Mouse (Mus musculus): ENCODE results near the gene Morc2a. TPM values are rescaled to one million over a fixed set of nuclear protein-coding genes. Genes with fewer than 3 reads are reported as not detected.

The Morc2a gene
- polyA plus RNA-seq, 1 experiment, result 22.9 TPM

DNA sequence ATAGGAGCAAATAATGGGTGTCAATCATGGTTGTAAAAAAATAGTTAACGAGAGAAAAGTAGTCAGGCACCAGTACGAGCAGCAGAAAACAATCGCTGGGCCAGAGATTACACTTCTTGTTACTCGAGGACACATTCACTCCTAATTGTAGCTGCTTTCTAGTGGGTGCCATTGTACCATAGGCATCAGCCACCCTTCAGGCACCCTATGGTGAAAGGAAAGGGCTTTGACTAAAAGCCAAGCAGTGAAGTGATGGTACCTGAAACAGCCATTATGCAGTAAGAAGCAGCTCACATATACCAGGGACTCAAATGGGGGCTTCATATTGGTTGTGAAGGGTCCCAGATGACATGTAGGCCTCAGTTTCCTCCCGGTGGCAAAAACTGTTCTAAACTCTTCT lies 1.3 kb upstream of the Morc2a start:
- 90% methylated on average over 5 of the region's 5 CpGs for WGBS
- H3K27me3 ChIP-seq (ENCODE audit: control insufficient read depth, insufficient read depth, low read length), result no peaks in the 10 kb centered on the region
- peak overlapping the region; percentile 70 for H3K4me3 ChIP-seq (replicated peaks; ENCODE audit: insufficient read depth, low read depth, low read length)
- TF ChIP-seq POLR2A (IDR thresholded peaks at IDR 0.05; ENCODE audit: borderline replicate concordance, insufficient read depth, low read length) (no peak), CTCF (IDR thresholded peaks at IDR 0.05; ENCODE audit: borderline replicate concordance, insufficient read depth, low read depth, low read length) (no peak)
- DNase-seq, result peak; percentile 10 to 14
- no peaks in the 10 kb centered on the region for H3K4me1 ChIP-seq (ENCODE audit: control insufficient read depth, insufficient read depth, low read length)
- no peak overlapping the region for H3K27ac ChIP-seq (ENCODE audit: insufficient read depth, low read length)

DNA sequence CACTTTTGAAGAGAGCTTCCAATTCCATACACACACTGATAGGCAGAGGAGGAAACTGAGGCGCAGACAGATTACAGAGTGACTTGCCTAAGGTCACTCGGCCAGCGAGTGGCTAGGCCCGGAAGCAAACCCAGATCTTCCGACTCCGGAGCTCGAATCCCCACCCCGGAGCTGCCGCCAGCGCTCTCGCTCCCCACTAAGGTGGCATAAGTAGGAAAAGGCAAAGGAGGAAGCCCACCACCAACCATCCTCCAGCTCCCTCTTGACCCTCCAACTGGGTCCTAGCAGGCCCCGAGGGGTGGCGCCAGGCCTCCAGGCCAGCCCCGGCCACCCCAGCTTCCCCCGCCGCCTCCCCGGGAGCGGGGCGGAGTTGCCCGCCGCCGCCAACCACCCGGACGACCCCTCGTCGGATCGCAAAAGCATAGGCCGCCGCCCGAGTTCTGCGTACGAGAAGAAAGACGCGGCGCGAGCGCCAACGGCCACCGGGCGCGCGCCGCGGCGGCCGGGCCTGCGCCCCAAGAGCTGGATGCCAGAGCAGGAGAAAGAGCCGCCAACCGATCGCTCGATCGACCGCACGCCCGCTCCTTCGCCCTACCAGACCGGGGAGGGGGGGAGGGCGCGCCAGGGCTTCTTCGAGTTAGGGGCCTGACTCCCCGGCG lies 557 bp upstream of the Morc2a start:
- no peak for DNase-seq
- Histone ChIP-seq H3K27ac (ENCODE audit: insufficient read depth, low read length) (peak overlapping the region; percentile 51), H3K4me1 (ENCODE audit: control insufficient read depth, insufficient read depth, low read length) (no peaks in the 10 kb centered on the region), H3K27me3 (ENCODE audit: control insufficient read depth, insufficient read depth, low read length) (no peaks in the 10 kb centered on the region), H3K4me3 (replicated peaks; ENCODE audit: insufficient read depth, low read depth, low read length) (peak overlapping the region; percentile 70)
- under 1% methylated on average over 58 of the region's 62 CpGs for WGBS
- TF ChIP-seq CTCF (IDR thresholded peaks at IDR 0.05; ENCODE audit: borderline replicate concordance, insufficient read depth, low read depth, low read length), result no peak
- TF ChIP-seq POLR2A (IDR thresholded peaks at IDR 0.05; ENCODE audit: borderline replicate concordance, insufficient read depth, low read length), result no peak

DNA sequence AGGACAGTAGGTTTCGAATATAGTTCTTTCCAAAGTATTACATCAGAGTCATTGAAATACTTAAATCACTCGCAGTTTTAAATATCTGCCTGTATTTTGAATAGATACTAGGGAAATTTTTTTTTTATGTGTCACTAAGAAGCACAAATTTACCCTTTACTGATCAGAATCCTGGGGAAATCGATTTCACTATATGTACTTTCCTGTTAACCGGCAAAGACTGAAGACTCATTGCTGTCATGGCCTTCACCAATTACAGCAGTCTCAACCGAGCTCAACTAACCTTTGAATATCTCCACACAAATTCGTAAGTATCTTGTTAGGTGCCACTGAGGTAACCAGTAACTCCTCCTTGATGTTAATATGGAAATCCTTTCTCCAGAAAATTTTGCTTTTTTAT lies 1.1 kb downstream of the Morc2a start:
- no peaks in the 10 kb centered on the region for H3K27me3 ChIP-seq (ENCODE audit: control insufficient read depth, insufficient read depth, low read length)
- H3K27ac ChIP-seq (ENCODE audit: insufficient read depth, low read length), result no peak overlapping the region
- over 99% methylated on average over 6 of the region's 6 CpGs for WGBS
- DNase-seq, result no peak
- no peaks in the 10 kb centered on the region for H3K4me1 ChIP-seq (ENCODE audit: control insufficient read depth, insufficient read depth, low read length)
- H3K4me3 ChIP-seq (replicated peaks; ENCODE audit: insufficient read depth, low read depth, low read length), result no peak overlapping the region
- no peak for TF ChIP-seq POLR2A (IDR thresholded peaks at IDR 0.05; ENCODE audit: borderline replicate concordance, insufficient read depth, low read length)
- no peak for TF ChIP-seq CTCF (IDR thresholded peaks at IDR 0.05; ENCODE audit: borderline replicate concordance, insufficient read depth, low read depth, low read length)

DNA sequence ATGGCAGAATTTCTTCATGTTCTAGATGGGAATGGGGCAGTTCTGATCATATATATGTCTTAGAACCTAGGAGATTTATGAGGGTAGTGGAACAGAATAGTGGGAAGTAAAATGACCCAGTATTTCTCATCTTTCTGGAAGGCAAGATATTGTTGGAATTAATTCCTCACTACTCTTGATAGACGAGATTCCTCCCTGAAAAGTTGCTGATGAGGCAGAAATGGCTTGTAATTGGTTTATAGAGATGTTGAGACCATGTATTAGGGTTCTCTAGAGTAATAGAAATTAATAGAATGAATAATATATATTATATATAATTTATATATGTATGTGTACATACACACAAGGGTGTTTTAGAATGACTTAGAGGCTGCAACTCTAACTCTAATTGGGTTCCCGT lies 13.0 kb downstream of the Morc2a start:
- 95% methylated on average over 2 of the region's 2 CpGs for WGBS
- H3K27me3 ChIP-seq (ENCODE audit: control insufficient read depth, insufficient read depth, low read length), result no peaks in the 10 kb centered on the region
- TF ChIP-seq CTCF (IDR thresholded peaks at IDR 0.05; ENCODE audit: borderline replicate concordance, insufficient read depth, low read depth, low read length), result no peak
- no peak for TF ChIP-seq POLR2A (IDR thresholded peaks at IDR 0.05; ENCODE audit: borderline replicate concordance, insufficient read depth, low read length)

DNA sequence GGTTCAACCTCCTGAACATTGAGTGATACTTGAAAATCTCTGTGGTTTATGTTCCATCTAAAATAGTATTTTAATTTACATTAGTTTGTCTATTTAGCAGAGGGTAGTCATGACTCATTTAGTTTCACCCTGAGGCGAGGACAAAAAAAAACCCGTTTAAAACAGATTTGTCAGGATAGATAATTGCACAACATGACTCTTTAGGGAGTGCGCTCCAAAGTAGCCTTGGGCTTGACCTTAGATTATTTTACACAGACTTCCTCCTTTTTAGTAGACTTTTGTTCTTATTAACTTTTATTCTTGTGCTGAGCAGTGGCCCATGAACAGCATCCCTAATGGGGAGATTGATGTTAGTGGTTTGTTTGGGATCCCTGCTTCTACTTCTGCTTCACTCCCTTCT lies 18.5 kb downstream of the Morc2a start:
- 91% methylated on average over 3 of the region's 3 CpGs for WGBS
- H3K4me3 ChIP-seq (replicated peaks; ENCODE audit: insufficient read depth, low read depth, low read length), result no peak overlapping the region
- TF ChIP-seq CTCF (IDR thresholded peaks at IDR 0.05; ENCODE audit: borderline replicate concordance, insufficient read depth, low read depth, low read length) (no peak), POLR2A (IDR thresholded peaks at IDR 0.05; ENCODE audit: borderline replicate concordance, insufficient read depth, low read length) (no peak)

More for the DNA sequence above, 13.0 kb downstream of the Morc2a start:
- H3K4me1 ChIP-seq (ENCODE audit: control insufficient read depth, insufficient read depth, low read length), result no peaks in the 10 kb centered on the region
- no peak for DNase-seq
- H3K4me3 ChIP-seq (replicated peaks; ENCODE audit: insufficient read depth, low read depth, low read length), result no peak overlapping the region
- no peak overlapping the region for H3K27ac ChIP-seq (ENCODE audit: insufficient read depth, low read length)

DNA sequence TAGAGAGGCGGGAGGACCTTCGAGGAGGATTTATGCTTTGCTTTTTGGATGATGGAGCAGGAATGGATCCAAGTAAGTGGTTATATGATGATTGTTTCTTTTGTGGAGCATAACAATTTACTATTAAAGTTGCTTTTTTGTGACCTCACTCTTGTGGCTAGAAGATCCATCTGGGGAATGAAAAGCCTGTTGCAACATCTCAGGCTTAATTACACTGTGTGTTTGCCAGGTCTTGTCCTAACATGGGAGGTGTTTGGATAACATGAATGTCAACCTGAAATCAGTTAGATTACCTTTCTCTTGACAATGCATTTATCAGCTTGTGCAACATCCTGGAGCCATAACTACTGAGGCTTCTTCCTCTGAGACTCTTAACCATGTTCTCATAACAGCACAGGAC lies 19.8 kb downstream of the Morc2a start:
- TF ChIP-seq POLR2A (IDR thresholded peaks at IDR 0.05; ENCODE audit: borderline replicate concordance, insufficient read depth, low read length) (no peak), CTCF (IDR thresholded peaks at IDR 0.05; ENCODE audit: borderline replicate concordance, insufficient read depth, low read depth, low read length) (no peak)
- no peak overlapping the region for H3K4me3 ChIP-seq (replicated peaks; ENCODE audit: insufficient read depth, low read depth, low read length)
- no peak overlapping the region for H3K27ac ChIP-seq (ENCODE audit: insufficient read depth, low read length)
- WGBS, result 93% methylated on average over 2 of the region's 2 CpGs
- no peaks in the 10 kb centered on the region for H3K27me3 ChIP-seq (ENCODE audit: control insufficient read depth, insufficient read depth, low read length)
- DNase-seq, result no peak
- no peaks in the 10 kb centered on the region for H3K4me1 ChIP-seq (ENCODE audit: control insufficient read depth, insufficient read depth, low read length)

More for the DNA sequence above, 18.5 kb downstream of the Morc2a start:
- Histone ChIP-seq H3K27me3 (ENCODE audit: control insufficient read depth, insufficient read depth, low read length) (no peaks in the 10 kb centered on the region), H3K4me1 (ENCODE audit: control insufficient read depth, insufficient read depth, low read length) (no peaks in the 10 kb centered on the region), H3K27ac (ENCODE audit: insufficient read depth, low read length) (no peak overlapping the region)
- no peak for DNase-seq

DNA sequence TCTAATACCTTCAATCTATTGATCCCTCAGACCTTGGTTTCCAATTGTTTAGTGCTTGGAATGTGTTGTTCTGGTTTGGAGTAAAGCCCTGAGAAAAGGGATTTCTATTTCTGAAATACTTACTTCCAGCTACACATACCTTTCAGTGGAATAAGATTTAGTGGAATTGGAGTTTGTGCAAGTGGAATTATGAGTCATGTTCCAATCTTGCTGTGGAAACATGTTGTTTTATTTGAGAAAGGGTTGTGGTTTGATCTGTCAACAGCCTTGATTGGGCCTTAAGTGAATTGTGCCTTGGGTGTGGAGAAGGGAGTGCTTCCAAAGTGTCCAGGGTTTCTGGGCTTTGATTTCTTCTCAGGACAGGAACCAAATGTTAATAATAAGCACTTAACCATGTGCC lies 20.9 kb downstream of the Morc2a start:
- no peak overlapping the region for H3K4me3 ChIP-seq (replicated peaks; ENCODE audit: insufficient read depth, low read depth, low read length)
- DNase-seq, result no peak
- H3K4me1 ChIP-seq (ENCODE audit: control insufficient read depth, insufficient read depth, low read length), result no peaks in the 10 kb centered on the region
- no peak for TF ChIP-seq CTCF (IDR thresholded peaks at IDR 0.05; ENCODE audit: borderline replicate concordance, insufficient read depth, low read depth, low read length)
- TF ChIP-seq POLR2A (IDR thresholded peaks at IDR 0.05; ENCODE audit: borderline replicate concordance, insufficient read depth, low read length), result no peak
- H3K27me3 ChIP-seq (ENCODE audit: control insufficient read depth, insufficient read depth, low read length), result no peaks in the 10 kb centered on the region
- H3K27ac ChIP-seq (ENCODE audit: insufficient read depth, low read length), result no peak overlapping the region

GRCm38 (mm10) chr11:3671000-3671628 lies 22.1 kb downstream of the Morc2a start:
- 100% methylated on average over 1 of the region's 1 CpGs for WGBS
- Histone ChIP-seq H3K27me3 (ENCODE audit: control insufficient read depth, insufficient read depth, low read length) (no peaks in the 10 kb centered on the region), H3K4me3 (replicated peaks; ENCODE audit: insufficient read depth, low read depth, low read length) (no peak overlapping the region), H3K4me1 (ENCODE audit: control insufficient read depth, insufficient read depth, low read length) (no peaks in the 10 kb centered on the region), H3K27ac (ENCODE audit: insufficient read depth, low read length) (no peak overlapping the region)
- DNase-seq, result no peak
- TF ChIP-seq CTCF (IDR thresholded peaks at IDR 0.05; ENCODE audit: borderline replicate concordance, insufficient read depth, low read depth, low read length) (no peak), POLR2A (IDR thresholded peaks at IDR 0.05; ENCODE audit: borderline replicate concordance, insufficient read depth, low read length) (no peak)

Data from cerebellum, adult 2 months (tissue).